Mouse (Mus musculus): Measurements from ENCODE around the gene Aldh1a7.
"Not testable (repeated sequence)": the region's sequence is repeated elsewhere in the genome, so short reads cannot be mapped to it uniquely, and the experiment has no call there.

The Aldh1a7 gene

DNA sequence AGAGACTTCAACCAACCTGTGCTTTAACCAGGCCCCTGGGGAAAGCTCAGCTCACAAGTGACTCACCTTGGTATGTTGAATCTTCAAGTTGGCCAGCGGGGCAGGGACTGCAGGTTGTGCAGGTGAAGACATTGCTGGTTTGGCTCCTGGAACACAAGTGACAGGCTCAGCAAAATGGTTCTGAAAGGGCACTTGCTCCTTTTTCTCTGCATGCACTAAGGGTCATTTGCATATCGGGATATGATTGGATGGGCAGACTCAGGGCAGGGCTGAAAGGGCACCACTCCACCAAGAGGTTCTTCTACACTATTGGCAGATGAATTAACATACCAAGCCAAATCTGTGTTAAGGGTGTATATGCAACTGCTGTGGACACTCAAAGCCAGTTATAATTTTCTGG, at the start of gene Aldh1a7:
TSS of gene Aldh1a7 (minus strand) at position 182 of the 400 bp plus-strand sequence.
- DNase-seq (ENCODE audit: low spot score in 2 of 2) = peak; percentile 25 to 38

DNA sequence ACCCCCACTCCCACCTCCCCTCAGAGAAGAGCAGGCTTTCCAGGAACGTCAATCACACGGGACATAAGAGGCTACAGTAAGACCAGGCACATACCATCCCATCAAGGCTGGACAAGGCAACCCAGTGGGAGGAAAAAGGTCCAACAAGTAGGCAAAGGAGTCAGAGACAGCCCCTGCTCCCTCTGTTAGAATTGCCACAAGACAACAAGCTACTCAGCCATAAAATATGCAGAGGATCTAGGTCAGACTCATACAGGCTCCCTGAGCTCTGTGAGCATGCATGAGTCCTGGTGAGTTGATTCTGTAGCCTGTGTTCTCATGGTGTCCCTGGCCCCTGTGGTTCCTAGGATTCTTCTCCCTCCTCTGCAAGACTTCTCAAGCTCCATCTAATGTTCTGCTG, 48.3 kb upstream of the Aldh1a7 start:
- no peak for DNase-seq (ENCODE audit: low spot score in 2 of 2)

DNA sequence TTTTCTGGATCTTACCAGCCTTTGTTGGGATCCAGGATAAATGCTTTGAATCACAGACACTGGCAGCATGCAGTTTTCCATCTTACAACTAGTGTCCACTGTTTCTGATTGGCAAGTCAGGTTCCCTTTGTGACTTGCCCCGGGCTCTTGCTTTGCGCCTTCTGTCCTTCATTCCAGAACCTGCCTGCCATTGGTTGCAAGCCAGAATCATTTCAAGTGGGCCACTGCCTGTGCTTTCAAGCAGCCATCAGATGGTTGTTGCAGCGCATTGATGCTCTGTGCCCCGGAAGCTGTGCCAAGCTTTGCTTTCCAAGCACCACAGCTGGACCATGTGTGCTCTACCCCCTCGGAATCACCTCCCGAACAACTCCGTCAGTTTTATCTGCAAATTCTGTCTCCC, 46.6 kb upstream of the Aldh1a7 start:
- DNase-seq (ENCODE audit: low spot score in 2 of 2) = no peak

DNA sequence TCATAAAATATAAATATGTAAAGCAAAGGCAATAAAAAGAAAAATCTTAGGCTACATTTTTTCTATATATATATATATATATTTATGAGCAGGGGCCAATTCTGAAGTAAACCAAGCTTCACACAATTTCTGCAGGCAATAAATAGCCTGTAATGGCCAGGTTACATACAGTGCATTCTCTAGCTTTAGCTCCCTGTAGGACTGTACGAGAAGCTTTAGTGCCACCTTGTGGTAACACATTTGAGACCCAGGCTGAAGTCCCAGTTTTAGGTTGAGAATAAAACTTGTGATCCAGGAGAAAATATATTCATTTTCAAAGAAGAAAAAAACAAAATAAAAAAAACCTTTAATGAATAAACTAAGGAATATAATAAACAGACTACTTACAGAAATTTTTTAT, 36.9 kb upstream of the Aldh1a7 start:
- no peak for DNase-seq (ENCODE audit: low spot score in 2 of 2)

DNA sequence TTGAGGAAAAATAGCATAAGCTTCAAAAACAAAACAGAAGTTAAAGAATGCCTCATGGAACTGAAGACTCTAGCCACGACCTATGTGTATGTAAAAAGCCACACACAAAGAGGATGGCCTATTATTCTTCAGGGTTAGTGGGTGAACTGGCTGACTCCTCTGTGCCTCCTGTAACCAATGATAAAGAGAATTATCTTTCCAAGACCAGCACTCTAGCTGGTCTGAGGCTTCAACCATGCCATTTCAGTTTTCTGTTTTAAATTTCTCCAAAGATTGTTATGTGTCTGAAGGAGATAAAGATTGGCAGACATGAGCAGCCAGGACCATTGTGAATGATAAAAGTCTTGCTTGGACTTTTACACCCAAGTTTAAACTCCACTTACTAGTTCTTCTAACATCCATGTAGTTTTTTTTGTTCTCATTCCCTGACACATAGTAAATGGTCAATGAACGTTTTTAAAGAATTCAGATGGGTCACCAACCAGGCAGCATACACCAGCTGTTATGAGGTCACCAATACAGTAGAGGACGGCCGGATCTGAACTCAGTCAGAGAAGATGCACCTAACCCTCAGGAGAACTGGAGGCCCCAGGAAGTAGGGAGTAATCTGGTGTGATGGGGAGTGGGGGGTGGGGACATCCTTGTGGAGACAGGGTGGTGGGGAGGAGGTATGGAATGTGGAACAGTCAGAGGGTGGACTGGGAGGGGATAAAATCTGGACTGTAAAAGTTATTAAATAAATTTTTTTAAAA, 34.5 kb upstream of the Aldh1a7 start:
- no peak for DNase-seq (ENCODE audit: low spot score in 2 of 2)

DNA sequence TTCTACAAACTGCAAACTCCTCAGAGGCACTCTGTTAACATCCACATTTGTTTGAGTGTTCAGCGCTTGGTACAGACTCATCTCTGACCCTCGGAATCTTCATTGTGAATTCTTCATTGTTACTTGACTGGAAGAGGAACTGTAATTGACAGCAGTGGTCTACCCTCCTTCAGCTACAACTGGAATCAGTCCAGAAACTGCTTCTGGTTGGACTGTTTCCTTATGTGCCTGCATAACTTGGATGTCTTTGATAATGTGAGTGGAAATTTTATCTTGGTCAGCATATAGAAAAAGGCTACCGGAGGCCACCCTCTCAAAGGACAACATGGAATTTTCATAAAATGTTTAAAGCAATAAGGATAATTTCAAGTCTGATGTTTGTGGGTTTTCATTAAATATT, 33.8 kb upstream of the Aldh1a7 start:
- no peak for DNase-seq (ENCODE audit: low spot score in 2 of 2)

DNA sequence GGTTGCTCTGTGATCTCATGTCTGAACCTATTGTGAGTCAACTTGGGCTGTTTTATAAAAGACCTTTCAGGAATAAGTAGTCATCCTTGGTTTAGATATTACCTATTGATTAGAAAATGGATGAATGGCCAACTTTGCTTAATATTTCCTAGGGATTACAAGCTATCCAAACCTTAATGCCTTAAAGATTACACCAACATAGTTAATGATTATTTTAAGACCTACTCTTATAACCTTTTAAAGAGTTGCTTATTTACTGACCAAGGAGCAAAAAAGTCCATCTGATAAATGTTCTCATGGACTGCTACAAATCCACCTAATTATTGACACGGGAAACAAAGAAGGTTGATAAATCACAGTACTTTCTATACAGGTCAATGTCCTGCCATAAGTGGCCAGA, 17.3 kb upstream of the Aldh1a7 start:
- DNase-seq (ENCODE audit: low spot score in 2 of 2) = no peak

DNA sequence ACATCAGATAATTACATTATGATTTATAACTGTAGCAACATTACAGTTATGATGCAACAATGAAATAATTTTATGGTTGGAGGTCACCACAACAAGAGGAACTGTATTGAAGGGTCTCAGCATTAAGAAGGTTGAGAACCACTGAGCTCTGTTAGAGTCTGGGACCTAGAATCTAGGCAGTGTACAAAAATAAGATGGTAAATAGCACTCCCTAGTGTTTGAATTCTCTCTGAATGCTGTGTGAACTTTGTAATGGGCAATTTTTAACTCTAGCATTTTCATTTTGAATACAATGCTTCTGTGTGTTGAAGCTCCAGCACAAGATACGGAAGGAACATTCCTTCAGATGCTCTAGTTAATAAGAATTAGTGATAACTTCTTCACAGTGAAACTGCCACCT, 916 bp upstream of the Aldh1a7 start:
- no peak for DNase-seq (ENCODE audit: low spot score in 2 of 2)

DNA sequence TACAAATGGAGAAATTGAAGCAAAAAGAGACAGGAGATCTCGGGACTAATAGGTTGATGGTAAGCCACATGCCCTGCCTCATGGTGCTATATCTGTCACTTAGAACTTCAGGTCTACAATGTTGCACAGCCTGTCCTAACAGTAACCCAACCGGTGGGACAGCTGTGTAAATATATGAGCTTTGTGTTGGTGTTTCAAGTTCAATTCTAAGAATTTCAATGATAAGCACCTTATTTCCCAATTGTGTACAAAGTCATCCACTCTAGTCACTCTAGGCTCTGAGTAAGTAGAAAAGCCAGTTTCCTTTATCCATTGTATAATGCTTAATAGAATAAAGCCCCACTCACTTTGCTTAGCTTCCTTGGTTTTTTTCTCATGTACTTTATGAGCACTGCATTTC, 4.4 kb downstream of the Aldh1a7 start:
- peak in 1 of 2 experiments; percentile 31 for DNase-seq (ENCODE audit: low spot score in 2 of 2)

DNA sequence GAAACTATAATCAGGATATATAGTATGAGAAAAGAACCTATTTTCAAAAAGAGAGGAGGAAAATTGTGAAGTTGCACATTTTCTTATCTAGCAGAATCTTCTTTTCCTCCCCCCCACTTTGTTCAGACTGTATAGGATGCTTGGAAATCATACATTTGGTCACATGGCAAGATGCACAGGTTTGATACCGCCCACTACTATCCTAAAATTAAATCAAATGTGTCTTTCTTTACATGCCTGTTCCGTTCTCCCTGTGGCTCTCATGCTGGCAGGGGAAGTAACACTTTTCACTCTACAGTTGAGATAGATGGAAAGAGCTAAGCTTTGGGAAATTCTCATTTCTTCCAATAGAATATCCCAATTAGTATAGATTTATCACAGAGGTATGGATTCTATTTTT, 7.1 kb downstream of the Aldh1a7 start:
- DNase-seq (ENCODE audit: low spot score in 2 of 2) = no peak

DNA sequence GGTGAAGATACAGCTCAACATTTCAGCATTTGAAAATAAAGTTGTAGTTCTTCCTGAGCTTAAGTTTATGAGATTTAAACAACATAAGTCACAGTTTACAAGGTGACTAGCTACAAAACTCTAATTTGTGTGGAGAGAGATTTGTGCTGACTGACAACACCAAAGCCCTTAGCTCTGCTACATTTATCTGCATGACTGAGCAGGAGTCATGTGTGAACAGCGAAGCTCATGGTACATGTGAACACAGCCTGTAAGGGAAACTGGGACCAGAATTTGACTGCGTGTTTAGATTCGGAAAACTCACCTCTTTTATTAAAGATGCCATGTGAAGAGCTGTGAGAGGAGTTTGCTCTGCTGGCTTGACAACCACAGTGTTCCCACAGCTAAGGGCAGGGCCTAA, 11.7 kb downstream of the Aldh1a7 start:
- DNase-seq (ENCODE audit: low spot score in 2 of 2) = no peak

DNA sequence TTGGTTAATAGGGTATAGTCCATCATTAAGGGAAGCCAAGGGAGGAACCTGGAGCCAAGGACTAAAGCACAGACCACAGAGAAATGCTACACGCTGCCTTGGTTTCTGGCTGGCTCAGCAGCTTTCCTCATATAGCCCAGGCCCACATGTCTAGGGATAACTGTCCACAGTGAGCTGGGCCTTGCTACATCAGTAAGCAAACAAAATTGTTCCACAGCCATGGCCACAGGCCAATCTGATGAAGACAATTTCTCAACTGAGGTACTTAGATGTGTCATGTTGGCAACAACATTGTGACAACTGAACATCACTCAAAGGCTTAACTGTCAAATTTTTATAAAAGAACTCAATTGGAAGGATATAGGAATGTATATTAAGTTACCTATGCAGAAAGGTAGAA, 12.3 kb downstream of the Aldh1a7 start:
- no peak for DNase-seq (ENCODE audit: low spot score in 2 of 2)

DNA sequence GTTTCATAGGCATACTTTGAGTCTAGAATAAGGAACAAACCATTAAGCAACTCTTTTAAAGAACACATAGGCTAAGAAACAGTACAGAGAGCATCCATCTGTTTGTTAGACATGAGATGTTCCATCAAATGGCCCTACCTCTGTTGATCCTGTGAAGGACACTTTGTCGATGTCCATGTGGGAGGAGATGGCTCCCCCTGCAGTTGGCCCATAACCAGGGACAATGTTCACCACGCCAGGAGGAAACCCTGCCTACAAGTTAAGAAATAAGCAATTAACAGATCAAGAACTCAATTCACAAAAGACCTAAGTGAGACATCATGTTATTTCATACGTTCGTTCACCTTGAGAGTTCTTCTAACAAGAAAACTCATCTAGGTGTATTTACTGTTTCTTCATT, 12.8 kb downstream of the Aldh1a7 start:
- DNase-seq (ENCODE audit: low spot score in 2 of 2) = no peak

DNA sequence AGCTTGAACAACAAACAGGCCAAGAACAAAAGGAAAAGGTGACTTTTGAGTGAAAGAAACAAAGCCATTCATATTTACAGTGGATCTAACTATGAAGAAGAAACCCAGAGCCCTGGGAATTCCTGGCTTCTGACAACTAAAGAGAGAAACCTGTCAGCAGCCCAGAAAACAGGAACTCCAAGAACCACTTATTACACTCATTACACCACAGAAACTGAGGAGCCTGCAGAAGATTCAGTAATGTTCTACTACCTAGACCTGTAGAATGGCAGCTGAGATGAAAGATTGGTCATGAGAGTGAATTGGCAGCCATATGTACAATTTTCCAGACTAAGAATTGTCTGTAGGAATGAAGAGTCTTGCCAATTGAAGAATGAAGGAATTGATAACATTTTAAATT, 20.2 kb downstream of the Aldh1a7 start:
- no peak for DNase-seq (ENCODE audit: low spot score in 2 of 2)

DNA sequence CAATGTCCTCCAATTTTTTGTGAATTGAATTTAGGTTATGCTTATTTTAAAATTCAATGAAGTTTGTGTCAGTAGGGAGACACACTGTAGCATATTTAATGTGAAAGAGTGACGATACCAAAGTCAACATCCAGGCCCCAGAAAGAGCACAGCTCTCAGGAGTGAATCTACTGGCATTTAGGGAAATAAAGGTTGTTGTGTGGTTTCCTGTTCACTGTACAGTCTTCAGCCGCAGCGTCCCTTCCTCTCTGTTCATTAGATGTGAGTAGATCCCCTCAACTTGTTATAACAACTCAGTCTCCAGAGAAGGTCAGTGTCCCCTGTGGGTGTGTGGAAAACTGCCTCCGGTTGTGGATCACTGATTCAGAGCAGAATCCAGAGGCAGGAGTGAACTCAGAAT, 20.6 kb downstream of the Aldh1a7 start:
- no peak for DNase-seq (ENCODE audit: low spot score in 2 of 2)

DNA sequence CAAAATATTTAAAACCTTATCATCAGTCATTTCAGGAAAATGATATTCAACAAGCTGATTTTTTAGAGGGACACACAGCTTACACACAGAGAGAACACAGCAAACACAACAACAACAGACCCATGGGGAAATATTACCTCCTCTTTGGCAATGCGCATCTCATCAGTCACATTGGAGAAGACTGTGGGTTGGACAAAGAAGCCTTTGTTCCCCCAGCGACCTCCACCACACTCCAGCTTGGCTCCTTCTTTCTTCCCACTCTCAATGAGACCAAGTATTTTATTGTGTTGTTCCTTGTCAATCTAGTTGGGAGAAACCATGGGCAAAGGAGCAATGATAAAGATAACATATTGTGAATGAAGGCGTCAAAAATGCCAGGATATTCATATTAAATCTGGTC, 25.3 kb downstream of the Aldh1a7 start:
- DNase-seq (ENCODE audit: low spot score in 2 of 2) = no peak

DNA sequence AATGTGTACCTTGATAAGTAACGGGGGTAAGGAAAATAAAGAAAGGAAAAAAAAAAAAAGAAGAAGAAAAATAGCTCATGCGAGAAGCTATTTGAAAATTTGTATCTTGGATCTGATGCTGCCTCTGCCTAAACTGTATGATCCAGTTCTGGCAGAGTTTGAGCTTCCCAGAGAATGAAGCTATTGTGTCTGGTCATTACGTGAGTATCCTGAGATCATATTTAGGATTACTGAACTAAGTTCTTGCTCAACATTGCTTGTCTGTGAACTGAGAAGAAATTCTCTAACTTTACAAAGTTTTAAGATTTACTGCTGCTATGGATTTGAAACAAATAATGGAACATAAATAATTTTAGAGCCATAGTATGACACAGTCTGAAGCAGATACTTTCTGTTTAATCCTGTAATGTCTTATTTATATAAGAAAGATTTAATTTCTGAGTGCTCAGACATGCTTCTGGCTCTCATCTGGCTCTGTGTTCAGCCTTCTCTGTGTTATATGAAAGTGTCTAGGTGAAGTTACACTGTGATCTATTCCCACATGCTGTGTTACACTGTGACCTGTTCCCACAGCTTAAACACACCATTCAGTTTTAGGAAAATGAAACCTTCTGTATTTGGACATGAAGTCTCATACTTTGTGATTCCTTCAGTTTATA, 49.5 kb downstream of the Aldh1a7 start:
- DNase-seq (ENCODE audit: low spot score in 2 of 2) = no peak

DNA sequence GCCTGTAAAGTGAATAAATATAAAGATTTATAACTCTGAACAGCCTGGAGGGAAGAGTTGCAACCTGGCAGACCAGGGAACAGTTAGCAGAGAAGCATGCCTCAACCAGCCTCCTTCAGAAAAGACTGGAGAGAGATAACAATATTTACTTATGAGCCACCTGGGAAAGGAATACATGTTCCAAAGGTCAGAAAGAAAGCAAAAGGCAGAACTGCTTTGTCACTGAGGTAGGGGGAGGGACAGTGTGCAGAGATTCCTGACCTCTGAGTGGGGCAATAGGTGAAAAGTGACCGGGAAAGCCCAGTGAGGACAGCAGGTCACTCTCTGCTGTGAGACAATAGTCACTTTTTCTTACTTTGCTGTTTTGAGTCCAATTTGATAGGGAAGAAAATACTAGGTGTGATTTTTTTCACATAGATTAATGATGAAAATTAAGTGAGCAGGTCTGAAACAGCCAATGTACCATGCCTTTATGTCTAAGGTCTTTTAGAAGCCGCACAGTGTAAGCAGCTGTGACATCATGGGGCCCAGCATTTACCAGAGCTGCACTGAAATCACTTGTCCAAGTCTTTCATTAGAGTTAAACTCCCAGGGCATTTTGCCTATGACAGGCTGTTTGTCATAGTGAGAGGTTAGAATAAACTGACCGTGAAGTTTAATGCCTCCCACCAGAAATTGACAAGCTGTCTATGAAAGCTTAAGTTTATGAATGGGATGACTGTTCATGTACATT, 73.1 kb downstream of the Aldh1a7 start:
- peak in 1 of 2 experiments; percentile 22 for DNase-seq (ENCODE audit: low spot score in 2 of 2)

DNA sequence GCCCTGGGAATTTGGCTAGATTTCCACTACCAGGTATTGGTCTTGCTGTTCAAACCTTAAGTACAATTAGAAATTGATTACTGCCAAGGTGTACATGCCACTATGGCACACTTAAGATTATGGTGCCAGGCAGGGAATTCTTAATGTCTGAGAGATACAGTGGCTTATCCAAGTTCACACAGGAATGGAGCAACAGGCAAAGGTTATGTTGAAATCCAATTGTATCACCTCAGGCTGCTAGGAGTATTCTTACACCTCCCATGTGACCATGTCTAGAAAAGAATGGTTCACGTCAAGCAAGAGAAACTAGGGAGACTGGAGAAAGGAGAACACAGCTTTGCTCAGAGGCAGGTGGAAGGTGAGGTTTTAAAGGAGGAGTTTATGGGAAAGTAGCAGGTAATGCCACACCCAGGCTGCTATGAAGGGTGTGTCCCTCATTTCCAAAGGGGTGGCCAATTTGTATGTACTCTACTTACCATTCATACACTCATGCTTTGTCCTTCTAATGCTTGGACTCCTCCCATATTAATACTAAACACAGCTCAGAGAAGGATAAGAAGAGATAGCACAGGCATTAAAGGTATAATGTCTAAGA, 74.2 kb downstream of the Aldh1a7 start:
- no peak for DNase-seq (ENCODE audit: low spot score in 2 of 2)

DNA sequence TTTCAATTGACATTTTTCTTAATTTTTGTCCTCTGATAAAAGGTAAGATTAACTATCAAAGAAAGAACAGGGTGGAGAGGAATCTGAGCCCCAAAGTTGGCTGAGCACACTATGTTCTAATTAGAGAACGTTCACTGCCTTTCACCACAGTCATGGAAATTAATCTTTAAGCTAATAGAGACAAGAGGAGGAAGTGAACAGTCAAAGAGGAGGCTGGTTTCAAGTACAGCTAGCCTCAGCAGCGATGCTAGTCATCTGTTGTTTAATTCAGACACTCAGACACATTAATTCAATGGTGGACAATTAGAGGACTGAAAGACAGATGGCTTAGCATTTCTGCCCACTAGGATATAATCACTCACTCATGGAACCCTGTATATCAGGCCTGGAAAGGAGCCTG, 77.4 kb downstream of the Aldh1a7 start:
- no peak for DNase-seq (ENCODE audit: low spot score in 2 of 2)

DNA sequence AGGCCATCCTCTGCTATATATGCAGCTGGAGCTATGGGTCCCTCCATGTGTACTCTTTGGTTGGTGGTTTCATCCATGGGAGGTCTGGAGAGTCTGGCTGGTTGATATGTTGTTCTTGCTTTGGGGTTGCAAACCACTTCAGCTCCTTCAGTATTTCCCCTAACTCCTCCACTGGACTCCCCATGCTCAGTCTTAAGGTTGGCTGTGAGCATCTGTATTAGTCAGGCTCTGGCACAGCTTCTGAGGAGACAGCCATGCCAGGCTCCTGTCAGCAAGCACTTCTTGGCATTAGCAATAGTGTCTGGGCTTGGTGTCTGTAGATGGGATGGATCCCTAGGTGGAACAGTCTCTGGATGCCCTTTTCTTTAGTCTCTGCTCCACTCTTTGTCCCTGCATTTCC, 79.9 kb downstream of the Aldh1a7 start:
- not testable (repeated sequence) for DNase-seq (ENCODE audit: low spot score in 2 of 2)

DNA sequence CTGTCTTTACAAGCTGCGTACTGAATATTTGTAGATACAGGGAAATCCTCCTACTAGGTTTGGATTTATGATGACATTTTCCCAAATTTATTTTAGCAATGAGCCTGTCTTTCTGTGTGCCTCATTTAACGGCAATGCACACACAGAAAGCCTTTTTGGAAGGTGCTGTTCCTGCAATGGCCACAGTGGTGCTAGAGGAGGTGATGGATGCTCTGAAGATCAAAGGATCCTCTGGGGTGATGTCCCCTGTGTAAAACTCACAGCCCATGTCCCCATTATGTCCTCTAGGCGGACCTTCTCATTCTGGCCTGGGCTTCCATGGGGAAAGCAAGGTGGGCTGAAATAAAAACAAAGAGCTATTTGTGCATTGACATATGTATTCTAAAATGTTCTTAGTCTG, 83.0 kb downstream of the Aldh1a7 start:
- no peak for DNase-seq (ENCODE audit: low spot score in 2 of 2)
